Mouse (Mus musculus) stomach, postnatal 0 days (tissue): ENCODE results near the gene Pkp4.

Experiments used
- CTCF ChIP-seq: IDR thresholded peaks from 2 replicates; pipeline ENCODE4 v1.5.1; 2016; ENCODE audit warnings: antibody characterized with exemption, low read depth, mild to moderate bottlenecking, moderate library complexity
- EP300 ChIP-seq: optimal IDR thresholded peaks from 2 replicates; pipeline ENCODE3; 2016; ENCODE audit warnings: antibody characterized with exemption

GRCm38 (mm10) chr2:59331093-59331492, 170.4 kb downstream of the Pkp4 start:
- TF ChIP-seq CTCF (no peak), EP300 (no peak)
